Mouse (Mus musculus) bone marrow, adult 2 months (tissue): ENCODE results near the gene Gipc2. TPM values are rescaled to one million over a fixed set of nuclear protein-coding genes. Genes with fewer than 3 reads are reported as not detected.

ENCODE experiments used
- H3K27ac ChIP-seq: fragments of 200-500 bp; 2 replicates; pipeline ENCODE4 v1.5.1; 2012; ENCODE audit warnings: low read depth, mild to moderate bottlenecking, control low read depth, inconsistent platforms, low read length; ENCODE audit not compliant: control insufficient read depth, poor library complexity, insufficient read depth
- H3K4me1 ChIP-seq: fragments of 200-500 bp; 2 replicates; pipeline ENCODE4 v1.6.1; 2011; ENCODE audit warnings: low read length; ENCODE audit not compliant: control insufficient read depth, insufficient read depth
- H3K4me3 ChIP-seq: fragments of 200-500 bp; replicated peaks from 2 replicates; pipeline ENCODE3; 2011; ENCODE audit warnings: mild to moderate bottlenecking, low read depth, low read length, control low read depth; ENCODE audit not compliant: control insufficient read depth
- CTCF ChIP-seq: fragments of 200-500 bp; IDR thresholded peaks from 2 replicates; pipeline ENCODE4 v1.5.1; 2011; ENCODE audit warnings: low read length, control low read depth; ENCODE audit not compliant: control insufficient read depth, insufficient read depth
- POLR2A ChIP-seq: fragments of 200-500 bp; IDR thresholded peaks from 2 replicates; pipeline ENCODE4 v1.6.1; 2011; ENCODE audit warnings: low read depth, mild to moderate bottlenecking, control low read depth, low read length, borderline replicate concordance; ENCODE audit not compliant: control insufficient read depth
- WGBS: fragments of 180-500 bp; shearing (Covaris S2); methylation state at CpG from one replicate; pipeline ENCODE4 v1.1.7; 2018; 5-methylcytosine and 5-hydroxymethylcytosine counted together
- polyA plus RNA-seq: library from polyadenylated mRNA; stranded (reverse); fragments of >200 nt; gene quantifications from 2 replicates; pipeline ENCODE4 v1.2.4, GENCODE M21; 2011; ENCODE audit warnings: low replicate concordance; ENCODE audit not compliant: missing spikeins, insufficient read depth, insufficient read length

Gipc2 gene
- polyA plus RNA-seq, 1 experiment = 4.1 TPM

- no peaks in the 10 kb centered on the region; the same call in none of the 2 replicates for H3K4me1 ChIP-seq
- no peak overlapping the region for H3K4me3 ChIP-seq
- 88% methylated on average over 2 of the region's 2 CpGs for WGBS
- no peak overlapping the region for H3K27ac ChIP-seq
- TF ChIP-seq CTCF (no peak), POLR2A (no peak)
Measured at GRCm38 (mm10) chr3:152153152-152153551, 12.9 kb downstream of the Gipc2 start.

DNA sequence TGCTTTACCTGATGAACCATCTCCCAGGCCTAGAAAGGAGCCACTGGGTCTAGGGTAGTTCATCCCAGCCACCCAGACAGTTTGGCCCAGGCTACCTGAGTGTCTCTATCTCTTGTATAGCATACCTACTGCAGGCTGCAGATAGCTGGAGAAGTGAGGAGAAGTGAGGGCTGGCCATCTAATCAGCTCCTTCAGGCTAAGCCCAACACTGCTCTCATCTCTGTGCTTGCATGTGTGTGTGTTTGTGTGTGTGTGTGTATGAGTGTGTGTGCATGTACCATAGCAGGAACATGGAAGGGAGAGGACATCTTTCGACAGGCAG lies 13.6 kb downstream of the Gipc2 start:
- Histone ChIP-seq H3K27ac (peak overlapping the region; percentile 70), H3K4me3 (no peak overlapping the region), H3K4me1 (no peaks in the 10 kb centered on the region; the same call in none of the 2 replicates)
- TF ChIP-seq POLR2A = no peak
- TF ChIP-seq CTCF = no peak
- WGBS = 48% methylated on average over 1 of the region's 1 CpGs

- 59% methylated on average over 28 of the region's 29 CpGs for WGBS
- Histone ChIP-seq H3K4me3 (peak overlapping the region; percentile 43), H3K4me1 (no peaks in the 10 kb centered on the region; the same call in none of the 2 replicates), H3K27ac (peak overlapping the region; percentile 70)
- TF ChIP-seq CTCF (no peak), POLR2A (no peak)
Measured at GRCm38 (mm10) chr3:152151725-152152482, 14.1 kb downstream of the Gipc2 start.

- TF ChIP-seq POLR2A (no peak), CTCF (no peak)
- Histone ChIP-seq H3K4me3 (no peak overlapping the region), H3K27ac (no peak overlapping the region), H3K4me1 (no peaks in the 10 kb centered on the region; the same call in 1 of the 2 replicates)
- WGBS = 24% methylated on average over 3 of the region's 3 CpGs
Measured at GRCm38 (mm10) chr3:152149863-152150262, 16.2 kb downstream of the Gipc2 start.

DNA sequence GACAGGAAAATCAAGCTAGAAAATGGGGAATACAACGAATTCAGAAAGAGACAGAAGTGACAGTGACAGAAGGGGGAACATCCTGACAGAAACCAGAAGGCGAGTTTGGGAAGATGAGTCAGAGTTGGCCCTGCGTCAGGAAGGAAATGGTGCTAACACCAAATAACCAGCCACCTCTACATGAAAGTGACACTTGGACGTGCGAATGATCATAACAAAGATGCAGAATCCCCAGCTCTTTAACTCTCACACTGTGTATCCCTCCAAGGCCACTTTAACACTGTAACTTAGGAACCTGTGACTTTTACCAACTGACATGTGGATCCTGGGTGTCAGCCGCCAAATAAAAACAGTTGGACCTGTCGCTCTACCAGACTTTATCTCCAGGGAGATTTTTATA lies 16.6 kb downstream of the Gipc2 start:
- TF ChIP-seq POLR2A = no peak
- no peak for TF ChIP-seq CTCF
- Histone ChIP-seq H3K4me3 (no peak overlapping the region), H3K4me1 (no peaks in the 10 kb centered on the region; the same call in 1 of the 2 replicates), H3K27ac (no peak overlapping the region)
- 14% methylated on average over 7 of the region's 7 CpGs for WGBS

DNA sequence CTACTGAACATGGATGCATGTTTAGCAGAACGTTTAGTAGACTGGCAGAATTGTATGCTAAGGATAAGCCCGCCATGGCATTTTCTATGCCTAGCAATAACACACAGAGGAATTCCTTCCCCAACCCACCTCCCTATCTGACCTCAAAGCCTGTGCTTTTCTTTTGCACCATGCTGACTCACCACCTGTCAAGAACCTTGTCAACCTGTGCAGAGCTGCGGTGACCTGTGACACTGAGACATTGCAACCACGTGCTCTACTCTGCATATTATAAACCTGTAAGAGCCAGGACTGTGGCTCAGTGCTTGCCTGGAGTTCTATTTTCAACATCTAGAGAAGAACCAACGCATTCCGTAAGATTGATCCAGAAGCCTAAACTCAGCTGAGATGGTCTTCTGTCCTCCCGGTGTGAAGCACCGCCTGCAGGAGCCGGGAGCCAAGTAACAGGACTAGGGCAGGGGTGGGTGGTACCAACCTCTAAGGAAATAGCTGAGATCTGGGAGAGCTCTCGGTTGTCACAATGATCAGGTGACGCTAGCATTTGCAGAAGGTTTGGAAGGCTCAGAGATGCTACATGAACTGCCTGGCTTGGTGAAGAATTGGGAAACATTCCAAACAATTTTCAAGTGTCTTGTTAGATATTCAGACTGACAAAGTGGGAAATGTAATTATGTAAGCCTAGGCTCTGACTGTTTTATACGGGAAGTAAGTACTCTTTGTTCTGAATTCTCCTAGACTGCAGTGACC lies 18.8 kb downstream of the Gipc2 start:
- Histone ChIP-seq H3K27ac (no peak overlapping the region), H3K4me1 (no peaks in the 10 kb centered on the region; the same call in 1 of the 2 replicates), H3K4me3 (no peak overlapping the region)
- TF ChIP-seq POLR2A (no peak), CTCF (no peak)
- 47% methylated on average over 12 of the region's 12 CpGs for WGBS

- H3K27ac ChIP-seq = no peak overlapping the region
- H3K4me3 ChIP-seq = no peak overlapping the region
- WGBS = 81% methylated on average over 2 of the region's 2 CpGs
- H3K4me1 ChIP-seq = no peaks in the 10 kb centered on the region
- no peak for TF ChIP-seq CTCF
- no peak for TF ChIP-seq POLR2A
Measured at GRCm38 (mm10) chr3:152145186-152145585, 20.8 kb downstream of the Gipc2 start.

GRCm38 (mm10) chr3:152142989-152143695 lies 22.9 kb downstream of the Gipc2 start:
- H3K4me1 ChIP-seq = no peaks in the 10 kb centered on the region
- WGBS = 60% methylated on average over 6 of the region's 6 CpGs
- no peak overlapping the region for H3K27ac ChIP-seq
- no peak overlapping the region for H3K4me3 ChIP-seq
- no peak for TF ChIP-seq CTCF
- no peak for TF ChIP-seq POLR2A
